Mouse (Mus musculus): ENCODE results near the gene Entpd6. TPM values are rescaled to one million over a fixed set of nuclear protein-coding genes. Genes with fewer than 3 reads are reported as not detected.
A peak's percentile ranks its signal among the peaks of the same experiment; 100 is the strongest.

The Entpd6 gene
- 3.9 and 6.6 TPM in 2 replicates for total RNA-seq (2014; rRNA removed)
- polyA plus RNA-seq (2012; rRNA removed) = 8.4 and 8.9 TPM in 2 replicates

DNA sequence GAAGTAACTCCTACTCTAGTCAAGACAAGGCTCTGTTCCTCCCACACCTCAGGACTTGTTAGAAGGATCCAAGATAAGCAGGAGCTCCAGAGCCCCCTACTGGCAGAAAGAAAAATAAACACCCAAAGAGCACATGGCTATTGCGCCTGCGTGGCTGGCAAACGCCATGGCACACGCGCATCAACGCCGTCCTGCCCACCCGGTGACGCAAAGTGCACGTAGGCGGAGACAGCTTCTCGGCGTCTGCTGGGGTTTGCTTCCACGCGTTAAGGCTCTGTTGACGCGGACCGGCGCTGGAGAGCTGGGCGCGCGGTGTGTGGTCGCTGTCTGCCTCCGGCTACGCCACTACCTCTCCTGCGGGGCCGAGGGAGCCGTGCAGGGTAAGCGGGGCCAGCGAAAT, at the start of gene Entpd6:
Gene Entpd6 (plus strand): TSS at position 189 of the 400 bp plus-strand sequence.
- H3K36me3 ChIP-seq (ENCODE audit: control insufficient read depth, insufficient read depth, low read length) = no peaks in the 10 kb centered on the region
- H3K9ac ChIP-seq (ENCODE audit: low read depth, low read length) = peak within 1 kb of the TSS; percentile 82
- 0% methylated on average over 30 of the region's 30 CpGs for WGBS
- no peaks in the 10 kb centered on the region for H3K79me2 ChIP-seq (ENCODE audit: control insufficient read depth, insufficient read depth, low read length)
- H3K27ac ChIP-seq (replicated peaks; ENCODE audit: insufficient read depth, low read depth, low read length) = peak within 1 kb of the TSS; percentile 32; the same call in 1 of the 2 replicates
- no peaks in the 10 kb centered on the region for H3K27me3 ChIP-seq (ENCODE audit: control insufficient read depth, insufficient read depth, low read length)
- H3K4me3 ChIP-seq (ENCODE audit: insufficient read depth, low read depth, low read length) = peak within 1 kb of the TSS; percentile 71
- peak; percentile 88 for DNase-seq (ENCODE audit: extremely low read depth, low read depth, low spot score)
- 0 out of 2 replicates have a peak, but pooled peaks have one; percentile 55 for TF ChIP-seq POLR2A (IDR thresholded peaks at IDR 0.05; ENCODE audit: extremely low read depth, insufficient read depth, low read length)
- peak; percentile 75 for TF ChIP-seq CTCF (IDR thresholded peaks at IDR 0.05; ENCODE audit: low read depth, low read length)
- 0 out of 2 replicates have a peak, but pooled peaks cover 3% of the 10 kb centered on the region for H3K4me1 ChIP-seq (ENCODE audit: control insufficient read depth, insufficient read depth, low read length)

GRCm38 (mm10) chr2:150712167-150712674, 36.6 kb upstream of the Entpd6 start:
- Histone ChIP-seq H3K4me3 (ENCODE audit: insufficient read depth, low read depth, low read length) (no peak overlapping the region), H3K27me3 (ENCODE audit: control insufficient read depth, insufficient read depth, low read length) (no peaks in the 10 kb centered on the region), H3K9ac (ENCODE audit: low read depth, low read length) (no peak overlapping the region), H3K36me3 (ENCODE audit: control insufficient read depth, insufficient read depth, low read length) (no peaks in the 10 kb centered on the region), H3K27ac (replicated peaks; ENCODE audit: insufficient read depth, low read depth, low read length) (no peak overlapping the region), H3K4me1 (ENCODE audit: control insufficient read depth, insufficient read depth, low read length) (no peaks in the 10 kb centered on the region), H3K79me2 (ENCODE audit: control insufficient read depth, insufficient read depth, low read length) (no peaks in the 10 kb centered on the region)
- TF ChIP-seq CTCF (IDR thresholded peaks at IDR 0.05; ENCODE audit: low read depth, low read length) (no peak), POLR2A (IDR thresholded peaks at IDR 0.05; ENCODE audit: extremely low read depth, insufficient read depth, low read length) (no peak)
- no peak for DNase-seq (ENCODE audit: extremely low read depth, low read depth, low spot score)
- 81% methylated on average over 4 of the region's 4 CpGs for WGBS

DNA sequence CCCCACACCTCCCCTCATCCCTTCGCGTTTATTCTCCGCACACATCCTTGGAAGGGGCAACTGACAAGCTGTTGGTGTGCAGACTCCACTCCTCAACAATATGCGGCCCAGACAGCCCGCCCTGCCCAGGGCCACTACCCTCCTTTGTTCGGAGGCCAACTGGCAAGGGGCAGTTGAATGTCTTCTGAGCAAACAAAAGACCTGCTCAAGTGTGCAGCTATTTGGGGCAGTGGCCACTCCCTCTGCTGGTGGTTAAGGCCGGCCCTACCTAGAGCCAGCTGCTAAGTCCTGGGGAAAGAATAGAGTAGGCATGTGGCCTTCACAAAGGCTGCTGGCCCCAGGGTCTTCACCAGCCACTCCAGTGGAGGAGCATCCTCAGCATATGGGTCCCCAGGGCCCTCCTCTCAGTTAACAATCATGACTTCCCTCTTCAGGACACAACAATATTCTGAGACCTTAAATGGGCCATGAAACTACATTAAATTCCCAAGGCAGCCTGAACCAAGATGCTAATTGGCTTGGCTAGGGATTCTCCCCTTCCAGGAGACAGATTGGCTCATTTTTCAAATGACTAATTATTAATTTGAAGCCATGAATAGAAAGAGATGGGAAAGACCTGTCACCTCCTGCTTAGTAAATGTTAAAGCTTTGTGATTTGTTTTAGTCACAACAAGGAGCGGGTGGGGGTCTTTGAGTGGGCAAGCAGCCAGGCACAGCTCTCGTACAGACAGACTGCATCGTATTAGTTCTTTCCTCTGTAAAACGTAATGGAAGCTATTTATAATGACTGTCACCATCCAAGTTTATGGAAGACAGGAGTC, 12.9 kb upstream of the Entpd6 start:
- TF ChIP-seq CTCF (IDR thresholded peaks at IDR 0.05; ENCODE audit: low read depth, low read length) (no peak), POLR2A (IDR thresholded peaks at IDR 0.05; ENCODE audit: extremely low read depth, insufficient read depth, low read length) (no peak)
- WGBS = 75% methylated on average over 11 of the region's 11 CpGs
- no peak overlapping the region for H3K4me3 ChIP-seq (ENCODE audit: insufficient read depth, low read depth, low read length)

DNA sequence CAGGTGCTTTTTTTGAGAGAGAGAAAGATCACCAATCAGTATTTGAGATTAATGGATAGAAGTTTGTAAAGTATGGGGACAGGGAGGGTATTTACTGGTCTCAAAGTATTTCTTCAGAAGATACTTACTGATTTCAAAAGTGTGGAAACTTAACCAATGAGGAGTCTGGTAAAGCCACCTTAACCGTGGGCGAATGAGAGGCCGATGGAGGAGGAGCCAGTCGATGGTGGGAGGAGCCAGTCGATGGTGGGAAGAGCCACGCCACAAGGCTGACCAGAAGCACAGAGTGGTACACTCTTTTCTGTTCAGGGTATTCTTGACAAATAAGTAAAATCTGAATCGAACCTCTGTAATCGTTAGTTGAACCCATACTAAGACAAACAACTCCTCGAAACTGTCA, 11.0 kb upstream of the Entpd6 start:
- H3K79me2 ChIP-seq (ENCODE audit: control insufficient read depth, insufficient read depth, low read length) = no peaks in the 10 kb centered on the region
- WGBS = 72% methylated on average over 9 of the region's 9 CpGs
- DNase-seq (ENCODE audit: extremely low read depth, low read depth, low spot score) = no peak
- no peak overlapping the region for H3K27ac ChIP-seq (replicated peaks; ENCODE audit: insufficient read depth, low read depth, low read length)
- TF ChIP-seq CTCF (IDR thresholded peaks at IDR 0.05; ENCODE audit: low read depth, low read length) (no peak), POLR2A (IDR thresholded peaks at IDR 0.05; ENCODE audit: extremely low read depth, insufficient read depth, low read length) (no peak)
- H3K9ac ChIP-seq (ENCODE audit: low read depth, low read length) = no peak overlapping the region
- H3K36me3 ChIP-seq (ENCODE audit: control insufficient read depth, insufficient read depth, low read length) = no peaks in the 10 kb centered on the region
- no peak overlapping the region for H3K4me3 ChIP-seq (ENCODE audit: insufficient read depth, low read depth, low read length)
- no peaks in the 10 kb centered on the region for H3K4me1 ChIP-seq (ENCODE audit: control insufficient read depth, insufficient read depth, low read length)
- H3K27me3 ChIP-seq (ENCODE audit: control insufficient read depth, insufficient read depth, low read length) = no peaks in the 10 kb centered on the region

More for the DNA sequence above, 12.9 kb upstream of the Entpd6 start:
- no peak for DNase-seq (ENCODE audit: extremely low read depth, low read depth, low spot score)
- Histone ChIP-seq H3K9ac (ENCODE audit: low read depth, low read length) (no peak overlapping the region), H3K36me3 (ENCODE audit: control insufficient read depth, insufficient read depth, low read length) (no peaks in the 10 kb centered on the region), H3K27me3 (ENCODE audit: control insufficient read depth, insufficient read depth, low read length) (no peaks in the 10 kb centered on the region), H3K4me1 (ENCODE audit: control insufficient read depth, insufficient read depth, low read length) (no peaks in the 10 kb centered on the region), H3K27ac (replicated peaks; ENCODE audit: insufficient read depth, low read depth, low read length) (no peak overlapping the region), H3K79me2 (ENCODE audit: control insufficient read depth, insufficient read depth, low read length) (no peaks in the 10 kb centered on the region)

DNA sequence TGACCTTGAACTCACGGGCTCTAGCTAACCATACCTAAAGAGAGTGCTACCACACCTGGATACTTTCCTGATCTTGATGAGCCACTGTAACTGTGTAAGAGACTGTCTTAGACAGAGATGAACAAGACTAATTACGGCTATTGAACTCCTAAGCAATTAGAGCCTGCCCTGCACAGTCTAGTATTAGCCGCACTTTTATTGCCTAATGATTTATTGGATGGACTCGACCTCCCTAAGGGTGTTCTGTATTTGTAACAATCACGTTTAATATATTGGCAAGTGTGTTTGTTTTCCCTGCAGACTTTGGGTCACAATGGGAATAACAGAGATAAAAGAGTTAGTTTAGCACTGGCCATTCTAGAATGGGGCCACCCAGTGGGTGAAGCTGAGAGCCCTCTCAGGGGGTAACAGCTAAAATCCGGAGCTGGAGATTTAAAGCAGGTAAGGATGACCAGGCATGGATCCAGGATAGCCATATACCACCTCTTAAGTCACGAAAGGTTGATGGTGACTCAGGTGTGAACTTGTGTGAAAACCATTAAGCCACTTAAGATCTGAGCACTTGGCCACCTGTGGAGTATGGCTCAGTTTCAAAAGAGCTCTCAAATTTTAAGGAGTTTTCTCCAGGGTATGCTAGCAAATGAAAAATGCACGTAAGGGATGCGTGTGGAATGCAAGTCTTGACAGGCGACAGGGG, 8.5 kb upstream of the Entpd6 start:
- Histone ChIP-seq H3K4me3 (ENCODE audit: insufficient read depth, low read depth, low read length) (no peak overlapping the region), H3K4me1 (ENCODE audit: control insufficient read depth, insufficient read depth, low read length) (no peaks in the 10 kb centered on the region), H3K79me2 (ENCODE audit: control insufficient read depth, insufficient read depth, low read length) (no peaks in the 10 kb centered on the region), H3K36me3 (ENCODE audit: control insufficient read depth, insufficient read depth, low read length) (no peaks in the 10 kb centered on the region), H3K27me3 (ENCODE audit: control insufficient read depth, insufficient read depth, low read length) (no peaks in the 10 kb centered on the region), H3K9ac (ENCODE audit: low read depth, low read length) (no peak overlapping the region), H3K27ac (replicated peaks; ENCODE audit: insufficient read depth, low read depth, low read length) (no peak overlapping the region)
- DNase-seq (ENCODE audit: extremely low read depth, low read depth, low spot score) = no peak
- no peak for TF ChIP-seq POLR2A (IDR thresholded peaks at IDR 0.05; ENCODE audit: extremely low read depth, insufficient read depth, low read length)
- TF ChIP-seq CTCF (IDR thresholded peaks at IDR 0.05; ENCODE audit: low read depth, low read length) = no peak
- WGBS = 68% methylated on average over 10 of the region's 10 CpGs

All from liver, adult 2 months (tissue).